Mouse (Mus musculus): ENCODE data around the gene Bcl11b. TPM values are rescaled to one million over a fixed set of nuclear protein-coding genes. Genes with fewer than 3 reads are reported as not detected.

The Bcl11b gene
- polyA plus RNA-seq, 1 experiment from 2014 or later: 2.5 TPM

GRCm38 (mm10) chr12:107922180-107922579 is 81.2 kb downstream of the Bcl11b start:
- DNase-seq (ENCODE audit: low spot score): no peak
- Histone ChIP-seq H3K4me3 (no peak overlapping the region), H3K9me3 (replicated peaks) (peaks cover 6% of the 10 kb centered on the region; the same call in 1 of the 2 replicates), H3K27ac (replicated peaks) (no peak overlapping the region), H3K36me3 (peaks cover 6% of the 10 kb centered on the region), H3K27me3 (ENCODE audit: low read depth, poor library complexity, severe bottlenecking) (no peaks in the 10 kb centered on the region), H3K4me1 (peaks cover 33% of the 10 kb centered on the region)
- 92% methylated on average over 7 of the region's 7 CpGs for WGBS

GRCm38 (mm10) chr12:107921566-107921965 is 81.8 kb downstream of the Bcl11b start:
- Histone ChIP-seq H3K27ac (replicated peaks) (peak overlapping the region; percentile 25; the same call in 1 of the 2 replicates), H3K9me3 (replicated peaks) (peaks cover 12% of the 10 kb centered on the region), H3K27me3 (ENCODE audit: low read depth, poor library complexity, severe bottlenecking) (no peaks in the 10 kb centered on the region), H3K4me3 (no peak overlapping the region), H3K36me3 (peaks cover 12% of the 10 kb centered on the region), H3K4me1 (peaks cover 33% of the 10 kb centered on the region)
- no peak for DNase-seq (ENCODE audit: low spot score)
- 91% methylated on average over 7 of the region's 7 CpGs for WGBS

GRCm38 (mm10) chr12:107921154-107921553 is 82.2 kb downstream of the Bcl11b start:
- Histone ChIP-seq H3K4me3 (no peak overlapping the region), H3K9me3 (replicated peaks) (peaks cover 16% of the 10 kb centered on the region), H3K4me1 (peaks cover 33% of the 10 kb centered on the region), H3K27ac (replicated peaks) (peak overlapping the region; percentile 25), H3K27me3 (ENCODE audit: low read depth, poor library complexity, severe bottlenecking) (no peaks in the 10 kb centered on the region), H3K36me3 (peaks cover 16% of the 10 kb centered on the region)
- WGBS: 73% methylated on average over 6 of the region's 6 CpGs
- no peak for DNase-seq (ENCODE audit: low spot score)

GRCm38 (mm10) chr12:107920716-107921115 is 82.7 kb downstream of the Bcl11b start:
- no peaks in the 10 kb centered on the region for H3K27me3 ChIP-seq (ENCODE audit: low read depth, poor library complexity, severe bottlenecking)
- H3K9me3 ChIP-seq (replicated peaks): peaks cover 21% of the 10 kb centered on the region
- no peak overlapping the region for H3K4me3 ChIP-seq
- no peak for DNase-seq (ENCODE audit: low spot score)
- H3K36me3 ChIP-seq: peaks cover 20% of the 10 kb centered on the region
- H3K27ac ChIP-seq (replicated peaks): peak overlapping the region; percentile 25; the same call in 1 of the 2 replicates
- 82% methylated on average over 13 of the region's 13 CpGs for WGBS
- peaks cover 33% of the 10 kb centered on the region for H3K4me1 ChIP-seq

- Histone ChIP-seq H3K9me3 (replicated peaks) (peaks cover 27% of the 10 kb centered on the region), H3K4me1 (peaks cover 29% of the 10 kb centered on the region), H3K4me3 (no peak overlapping the region), H3K27me3 (ENCODE audit: low read depth, poor library complexity, severe bottlenecking) (no peaks in the 10 kb centered on the region), H3K27ac (replicated peaks) (0 out of 2 replicates have a peak overlapping the region, but pooled peaks have one; percentile 25), H3K36me3 (peaks cover 27% of the 10 kb centered on the region)
- WGBS: 100% methylated on average over 2 of the region's 2 CpGs
- DNase-seq (ENCODE audit: low spot score): no peak
Observed at GRCm38 (mm10) chr12:107920076-107920475, 83.3 kb downstream of the Bcl11b start.

GRCm38 (mm10) chr12:107918779-107919178 is 84.6 kb downstream of the Bcl11b start:
- H3K4me3 ChIP-seq: no peak overlapping the region
- peaks cover 17% of the 10 kb centered on the region for H3K4me1 ChIP-seq
- H3K36me3 ChIP-seq: peaks cover 35% of the 10 kb centered on the region
- DNase-seq (ENCODE audit: low spot score): no peak
- peaks cover 28% of the 10 kb centered on the region for H3K9me3 ChIP-seq (replicated peaks)
- no peak overlapping the region for H3K27ac ChIP-seq (replicated peaks)
- H3K27me3 ChIP-seq (ENCODE audit: low read depth, poor library complexity, severe bottlenecking): no peaks in the 10 kb centered on the region
- WGBS: 93% methylated on average over 6 of the region's 6 CpGs

- 97% methylated on average over 39 of the region's 39 CpGs for WGBS
- peaks cover 35% of the 10 kb centered on the region for H3K36me3 ChIP-seq
- no peak overlapping the region for H3K4me3 ChIP-seq
- peaks cover 28% of the 10 kb centered on the region for H3K9me3 ChIP-seq (replicated peaks)
- peaks cover 13% of the 10 kb centered on the region for H3K4me1 ChIP-seq
- H3K27ac ChIP-seq (replicated peaks): no peak overlapping the region
- H3K27me3 ChIP-seq (ENCODE audit: low read depth, poor library complexity, severe bottlenecking): no peaks in the 10 kb centered on the region
- no peak for DNase-seq (ENCODE audit: low spot score)
Observed at GRCm38 (mm10) chr12:107916008-107916407, 87.4 kb downstream of the Bcl11b start.

- H3K4me1 ChIP-seq: peaks cover 7% of the 10 kb centered on the region
- H3K27ac ChIP-seq (replicated peaks): no peak overlapping the region
- peaks cover 35% of the 10 kb centered on the region for H3K36me3 ChIP-seq
- DNase-seq (ENCODE audit: low spot score): no peak
- H3K4me3 ChIP-seq: no peak overlapping the region
- no peaks in the 10 kb centered on the region for H3K27me3 ChIP-seq (ENCODE audit: low read depth, poor library complexity, severe bottlenecking)
- 97% methylated on average over 32 of the region's 32 CpGs for WGBS
- H3K9me3 ChIP-seq (replicated peaks): peaks cover 28% of the 10 kb centered on the region
Observed at GRCm38 (mm10) chr12:107915396-107915795, 88.0 kb downstream of the Bcl11b start.

GRCm38 (mm10) chr12:107908826-107909225 is 94.6 kb downstream of the Bcl11b start:
- Histone ChIP-seq H3K9me3 (replicated peaks) (peaks cover 5% of the 10 kb centered on the region), H3K36me3 (no peaks in the 10 kb centered on the region), H3K27me3 (ENCODE audit: low read depth, poor library complexity, severe bottlenecking) (no peaks in the 10 kb centered on the region), H3K4me1 (peaks cover 14% of the 10 kb centered on the region), H3K27ac (replicated peaks) (no peak overlapping the region), H3K4me3 (no peak overlapping the region)
- no peak for DNase-seq (ENCODE audit: low spot score)
- WGBS: 88% methylated on average over 11 of the region's 11 CpGs

- Histone ChIP-seq H3K27ac (replicated peaks) (no peak overlapping the region), H3K27me3 (ENCODE audit: low read depth, poor library complexity, severe bottlenecking) (no peaks in the 10 kb centered on the region), H3K4me3 (no peak overlapping the region), H3K4me1 (peaks cover 9% of the 10 kb centered on the region), H3K9me3 (replicated peaks) (peaks cover 5% of the 10 kb centered on the region), H3K36me3 (no peaks in the 10 kb centered on the region)
- WGBS: 91% methylated on average over 3 of the region's 3 CpGs
- no peak for DNase-seq (ENCODE audit: low spot score)
Observed at GRCm38 (mm10) chr12:107905333-107905732, 98.1 kb downstream of the Bcl11b start.

- Histone ChIP-seq H3K27ac (replicated peaks) (no peak overlapping the region), H3K4me1 (peaks cover 8% of the 10 kb centered on the region), H3K36me3 (no peaks in the 10 kb centered on the region), H3K27me3 (ENCODE audit: low read depth, poor library complexity, severe bottlenecking) (no peaks in the 10 kb centered on the region), H3K9me3 (replicated peaks) (peaks cover 5% of the 10 kb centered on the region), H3K4me3 (no peak overlapping the region)
- DNase-seq (ENCODE audit: low spot score): no peak
- WGBS: 88% methylated on average over 11 of the region's 11 CpGs
Observed at GRCm38 (mm10) chr12:107904457-107904856, 98.9 kb downstream of the Bcl11b start.

- Histone ChIP-seq H3K4me1 (peaks cover 6% of the 10 kb centered on the region), H3K9me3 (replicated peaks) (peaks cover 5% of the 10 kb centered on the region), H3K36me3 (no peaks in the 10 kb centered on the region), H3K27ac (replicated peaks) (no peak overlapping the region), H3K4me3 (no peak overlapping the region), H3K27me3 (ENCODE audit: low read depth, poor library complexity, severe bottlenecking) (no peaks in the 10 kb centered on the region)
- no peak for DNase-seq (ENCODE audit: low spot score)
- 31% methylated on average over 9 of the region's 9 CpGs for WGBS
Observed at GRCm38 (mm10) chr12:107903949-107904348, 99.5 kb downstream of the Bcl11b start.

GRCm38 (mm10) chr12:107891449-107891848 is 112.0 kb downstream of the Bcl11b start:
- Histone ChIP-seq H3K4me1 (peaks cover 45% of the 10 kb centered on the region), H3K27me3 (ENCODE audit: low read depth, poor library complexity, severe bottlenecking) (peaks cover 18% of the 10 kb centered on the region), H3K27ac (replicated peaks) (no peak overlapping the region), H3K9me3 (replicated peaks) (no peaks in the 10 kb centered on the region), H3K4me3 (no peak overlapping the region), H3K36me3 (no peaks in the 10 kb centered on the region)
- DNase-seq (ENCODE audit: low spot score): no peak
- WGBS: 91% methylated on average over 3 of the region's 3 CpGs

- WGBS: 85% methylated on average over 7 of the region's 7 CpGs
- Histone ChIP-seq H3K4me3 (no peak overlapping the region), H3K4me1 (peaks cover 45% of the 10 kb centered on the region), H3K9me3 (replicated peaks) (no peaks in the 10 kb centered on the region), H3K36me3 (no peaks in the 10 kb centered on the region), H3K27ac (replicated peaks) (peak overlapping the region; percentile 53), H3K27me3 (ENCODE audit: low read depth, poor library complexity, severe bottlenecking) (peaks cover 25% of the 10 kb centered on the region)
- DNase-seq (ENCODE audit: low spot score): no peak
Observed at GRCm38 (mm10) chr12:107890326-107890725, 113.1 kb downstream of the Bcl11b start.
